Mouse (Mus musculus): ENCODE data around the gene Chek1.

Chek1 gene

DNA sequence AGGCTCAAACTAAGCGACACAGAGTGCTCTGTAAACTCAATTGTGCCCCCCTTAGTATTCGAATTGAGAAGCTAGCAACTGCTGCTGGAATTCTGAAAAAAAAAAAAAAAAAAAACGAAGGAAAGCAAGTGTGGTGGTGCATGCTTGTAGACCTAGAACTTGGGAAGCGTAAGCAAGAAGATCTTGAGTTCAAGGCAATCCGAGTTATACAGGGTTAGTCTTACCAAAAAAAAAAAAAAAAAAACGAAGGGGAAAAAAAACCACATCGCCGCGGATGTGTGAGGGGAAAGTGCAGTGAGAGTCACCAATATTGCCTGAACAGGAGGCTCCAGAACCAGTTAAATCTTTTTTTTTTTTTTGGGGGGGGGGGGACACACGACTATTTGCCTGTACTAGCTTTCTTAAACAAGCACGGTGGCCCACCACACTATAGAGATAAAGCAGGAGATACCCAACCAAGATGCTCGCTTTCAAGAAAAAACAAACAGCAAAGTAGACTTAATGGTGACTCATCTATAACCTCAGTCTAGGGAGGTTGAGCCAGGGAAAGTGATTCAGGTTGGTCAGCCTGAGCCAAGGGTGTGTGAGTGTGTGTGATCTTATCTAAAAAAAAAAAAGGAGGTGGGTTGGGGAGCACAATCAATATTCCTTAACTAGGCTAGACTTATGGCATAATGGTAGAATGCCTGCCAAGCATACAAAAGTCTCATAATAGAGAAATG, at the start of gene Chek1:
TSS of gene Chek1 (minus strand) at position 32 of the 722 bp plus-strand sequence.
- no peak for DNase-seq (ENCODE audit: low spot score in 2 of 2)

DNA sequence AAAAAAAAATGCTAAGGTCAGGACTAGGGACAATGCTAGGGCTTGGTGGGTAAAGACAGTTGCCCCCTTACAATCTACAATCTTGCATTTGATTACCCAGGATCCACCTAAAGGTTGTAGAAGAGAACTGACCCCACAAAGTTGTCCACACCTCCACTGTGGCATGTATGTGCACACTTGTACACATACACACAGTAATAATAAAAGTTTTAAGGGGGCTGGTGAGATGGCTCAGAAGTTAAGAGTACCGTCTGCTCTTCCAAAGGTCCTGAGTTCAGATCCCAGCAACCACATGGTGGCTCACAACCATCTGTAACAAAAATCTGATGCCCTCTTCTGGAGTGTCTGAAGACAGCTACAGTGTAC, 42.2 kb upstream of the Chek1 start:
- DNase-seq (ENCODE audit: low spot score in 2 of 2) = no peak

DNA sequence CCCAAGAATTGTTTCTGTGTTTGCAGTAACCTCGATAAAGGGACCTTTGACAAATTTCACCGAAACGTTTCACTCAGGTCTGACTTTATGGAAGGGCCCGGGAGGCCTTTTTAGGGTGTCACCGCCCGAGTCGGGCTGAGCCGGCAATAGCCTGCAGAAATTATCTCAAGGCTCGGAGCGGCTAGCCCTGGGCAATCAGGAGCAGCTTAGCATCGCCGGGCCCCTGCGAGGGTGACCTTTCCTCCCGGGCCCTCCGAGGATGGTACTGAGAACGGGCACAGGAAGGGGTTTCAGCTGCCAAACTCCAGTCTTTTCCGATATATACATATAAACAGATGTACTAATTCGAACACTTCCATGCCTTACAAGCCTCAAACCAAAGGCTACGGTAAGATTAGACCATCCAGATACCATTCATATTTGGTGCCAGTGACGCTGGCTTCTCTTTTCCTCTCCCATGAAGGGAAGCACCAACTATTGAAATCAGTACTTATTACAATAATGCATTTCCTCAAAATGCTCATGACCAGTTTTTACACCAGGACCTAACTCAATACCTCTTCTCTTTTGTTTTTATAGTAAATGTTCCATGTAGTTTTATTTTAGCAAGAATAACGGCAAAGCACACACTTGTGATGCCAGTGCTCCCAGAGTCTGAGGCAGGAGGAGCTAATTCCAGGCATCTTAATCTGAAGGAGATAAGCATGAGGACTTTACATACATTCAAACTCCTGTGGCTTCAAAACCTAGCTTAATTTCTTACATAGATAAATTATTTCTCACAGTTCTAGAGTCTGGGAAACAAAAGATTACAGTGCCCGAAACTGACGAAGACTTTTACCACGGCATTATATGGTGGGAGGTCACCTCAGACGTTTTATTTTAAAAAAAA, 41.5 kb upstream of the Chek1 start:
- DNase-seq (ENCODE audit: low spot score in 2 of 2) = peak; percentile 68 to 70

DNA sequence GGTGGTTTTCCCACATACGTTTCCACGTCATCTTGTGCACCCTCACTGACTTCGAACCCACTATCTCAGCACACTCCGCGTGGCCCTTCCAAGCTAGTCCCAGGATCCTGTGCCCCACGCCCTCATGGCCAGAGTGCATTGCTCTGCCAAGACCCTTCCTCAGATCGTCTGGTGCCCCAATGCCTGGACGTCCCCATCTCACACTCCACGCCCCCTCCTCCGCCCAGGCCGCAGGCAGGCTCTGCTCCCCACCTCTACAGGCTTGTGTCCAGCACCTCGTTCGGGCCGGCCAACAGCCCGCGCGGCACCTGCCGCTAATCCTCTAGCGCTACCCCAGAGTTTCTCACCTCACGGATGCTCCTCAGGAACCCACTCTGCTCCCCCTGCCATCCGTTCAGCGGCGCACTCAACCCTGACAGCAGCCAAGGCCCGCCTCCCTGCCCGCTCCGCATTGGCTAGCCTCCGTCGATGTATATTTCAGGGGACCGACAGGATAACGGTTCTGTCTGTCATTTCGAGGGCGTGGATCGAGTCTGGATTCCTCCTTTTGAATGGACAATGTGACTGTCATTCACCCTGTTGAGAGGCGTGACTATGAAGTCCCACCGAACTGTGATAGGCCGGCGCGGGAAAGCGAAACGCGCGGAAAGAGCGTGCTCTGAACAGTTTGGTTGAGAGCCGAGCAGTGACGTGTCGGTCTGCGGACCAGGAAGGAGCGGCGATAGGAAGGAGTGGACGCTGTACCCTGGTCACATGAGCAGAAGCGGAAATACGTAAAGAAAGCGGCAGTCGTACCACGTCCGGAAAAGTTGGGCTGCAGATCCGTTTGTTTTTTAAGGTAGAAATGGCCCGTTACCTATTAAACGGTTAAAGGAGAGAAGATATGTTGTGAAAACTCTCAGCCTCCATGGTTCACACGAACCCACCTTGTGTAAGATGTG, 40.6 kb upstream of the Chek1 start, which contains the start of gene Stt3a:
TSS of gene Stt3a (minus strand) at position 477 of the 941 bp plus-strand sequence.
- peak; percentile 89 to 98 for DNase-seq (ENCODE audit: low spot score in 2 of 2)

DNA sequence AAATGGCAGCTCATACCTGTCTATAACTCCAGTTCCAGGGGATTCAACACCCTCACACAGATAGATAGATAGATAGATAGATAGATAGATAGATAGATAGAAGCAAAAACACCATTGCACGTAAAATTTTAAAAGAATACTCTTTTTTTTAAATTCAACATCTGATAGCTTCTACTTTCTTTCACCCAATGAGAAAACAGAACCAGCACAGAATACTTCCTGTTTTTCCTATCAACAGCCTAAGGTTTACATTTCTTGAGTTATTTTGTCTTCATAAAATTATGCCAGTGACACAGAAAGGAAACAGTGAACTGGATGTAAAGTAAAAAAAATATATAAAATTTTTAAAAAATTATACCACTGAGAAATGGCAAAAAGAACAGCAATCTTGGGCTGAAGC, 37.5 kb upstream of the Chek1 start:
- no peak for DNase-seq (ENCODE audit: low spot score in 2 of 2)

GRCm38 (mm10) chr9:36726131-36727033, 483 bp downstream of the Chek1 start:
- DNase-seq (ENCODE audit: low spot score in 2 of 2) = peak; percentile 90

GRCm38 (mm10) chr9:36716624-36717023, 10.2 kb downstream of the Chek1 start:
- no peak for DNase-seq (ENCODE audit: low spot score in 2 of 2)

- DNase-seq (ENCODE audit: low spot score in 2 of 2) = no peak
Measured at GRCm38 (mm10) chr9:36707304-36707703, 19.6 kb downstream of the Chek1 start.

DNA sequence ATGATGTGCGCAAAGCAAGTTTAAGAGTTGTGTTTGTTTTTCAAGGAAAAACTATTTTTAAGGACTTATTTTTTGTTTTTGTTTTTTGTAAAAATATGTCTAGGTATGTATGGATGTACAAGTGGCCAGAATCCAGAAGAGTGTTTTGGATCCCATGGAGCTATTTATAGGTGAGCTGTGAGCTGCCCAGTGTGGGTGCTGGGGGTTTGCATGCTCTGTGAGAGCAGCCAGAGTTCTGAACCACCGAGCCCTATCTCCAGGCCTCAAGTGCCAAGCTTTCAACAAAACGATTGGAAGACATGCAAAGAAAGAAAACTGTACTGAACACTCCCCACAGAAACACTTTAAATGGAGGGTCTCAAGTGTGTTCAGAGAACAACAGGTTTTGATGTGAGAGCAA, 20.9 kb downstream of the Chek1 start:
- no peak for DNase-seq (ENCODE audit: low spot score in 2 of 2)

GRCm38 (mm10) chr9:36694276-36694675, 32.6 kb downstream of the Chek1 start:
- no peak for DNase-seq (ENCODE audit: low spot score in 2 of 2)

DNA sequence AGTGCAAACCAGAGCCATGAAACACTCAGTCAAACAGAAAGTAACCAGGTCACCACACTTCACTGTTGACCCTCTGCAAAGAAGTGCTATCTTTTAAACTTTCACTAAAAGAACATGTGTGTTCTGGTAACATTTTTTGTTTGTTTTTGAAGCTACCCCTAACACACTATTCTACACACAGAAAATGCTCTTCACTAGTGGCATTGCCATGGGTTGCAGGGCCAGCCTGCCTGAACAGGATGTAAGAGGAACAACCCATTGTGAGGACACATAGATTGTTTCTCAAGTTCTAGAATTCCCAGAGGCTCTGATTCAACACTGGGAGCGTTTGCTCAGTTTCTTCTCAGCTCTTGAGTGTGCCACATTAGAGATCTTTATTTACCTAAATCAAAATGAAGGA, 33.9 kb downstream of the Chek1 start, which contains the start of gene Acrv1:
TSS of gene Acrv1 (plus strand) at position 301 of the 400 bp plus-strand sequence.
- no peak for DNase-seq (ENCODE audit: low spot score in 2 of 2)

DNA sequence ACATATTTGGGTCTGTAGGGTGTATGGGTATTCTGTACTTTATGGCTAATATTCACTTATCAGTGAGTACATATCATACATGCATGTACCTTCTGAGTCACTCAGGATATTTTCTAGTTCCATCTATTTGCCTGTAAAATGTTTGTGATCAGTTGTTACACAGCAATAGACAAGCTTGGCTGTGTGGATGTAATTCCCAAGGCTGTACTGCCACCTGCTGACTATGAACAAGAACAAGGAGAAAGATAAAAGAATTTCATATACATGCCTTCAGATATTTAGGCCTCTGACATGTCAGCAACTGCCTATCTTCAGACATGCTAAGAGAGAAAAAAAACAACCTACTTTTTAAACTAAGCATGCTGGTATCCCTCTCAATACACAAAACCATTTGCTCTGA, 39.5 kb downstream of the Chek1 start:
- DNase-seq (ENCODE audit: low spot score in 2 of 2) = no peak

GRCm38 (mm10) chr9:36681424-36681823, 45.4 kb downstream of the Chek1 start:
- DNase-seq (ENCODE audit: low spot score in 2 of 2) = no peak

All from spleen, postnatal 10 days (tissue).